Mouse (Mus musculus): ENCODE measurements around the gene Hoxb1. TPM values are rescaled to one million over a fixed set of nuclear protein-coding genes. Genes with fewer than 3 reads are reported as not detected.

The Hoxb1 gene
- total RNA-seq, 2 experiments from 2014 or later: not detected

- no peak for DNase-seq
Measured at GRCm38 (mm10) chr11:96404831-96405230, 39.3 kb downstream of the Hoxb1 start.

- DNase-seq: no peak
Measured at GRCm38 (mm10) chr11:96405541-96405940, 40.0 kb downstream of the Hoxb1 start.

GRCm38 (mm10) chr11:96407191-96408072 lies 41.9 kb downstream of the Hoxb1 start:
- DNase-seq: peak; percentile 81

GRCm38 (mm10) chr11:96408234-96409010 lies 42.9 kb downstream of the Hoxb1 start:
- no peak for DNase-seq

GRCm38 (mm10) chr11:96411019-96411418 lies 45.5 kb downstream of the Hoxb1 start:
- no peak for DNase-seq

- no peak for DNase-seq
Measured at GRCm38 (mm10) chr11:96411934-96412333, 46.4 kb downstream of the Hoxb1 start.

GRCm38 (mm10) chr11:96412941-96413491 lies 47.5 kb downstream of the Hoxb1 start:
- DNase-seq: no peak

- DNase-seq: peak; percentile 78
Measured at GRCm38 (mm10) chr11:96413527-96413926, 48.0 kb downstream of the Hoxb1 start.

GRCm38 (mm10) chr11:96414002-96414401 lies 48.5 kb downstream of the Hoxb1 start:
- DNase-seq: peak; percentile 31

Small RNA genes within 50 kb of the gene (microRNA-seq; reads per million reads assigned to microRNA genes)
- 916 to 952 reads per million in 2 experiments for gene Mir10a

Other genes starting within 250 kb of the Hoxb1 start
- not detected for gene Ttll6, start 232.0 kb upstream of the Hoxb1 start, total RNA-seq (2021)
- not detected for gene Hoxb13, start 171.4 kb upstream of the Hoxb1 start, total RNA-seq (2021)
- gene Hoxb9, start 94.3 kb upstream of the Hoxb1 start, total RNA-seq (2021): not detected
- gene Hoxb8, start 83.8 kb upstream of the Hoxb1 start, total RNA-seq (2021): not detected
- under 1 TPM in 1 of 2 experiments, not detected in 1; 0.24 TPM for gene Hoxb7, start 79.1 kb upstream of the Hoxb1 start, total RNA-seq (2021)
- gene Hoxb6, start 73.3 kb upstream of the Hoxb1 start, total RNA-seq (2021): not detected
- under 1 TPM in 1 of 2 experiments, not detected in 1; 0.32 TPM for gene Hoxb5, start 62.4 kb upstream of the Hoxb1 start, total RNA-seq (2021)
- gene Hoxb4, start 47.5 kb upstream of the Hoxb1 start, total RNA-seq (2021): 1 to 10 TPM in 1 of 2 experiments, under 1 TPM in 1; 0.74 to 1.0 TPM
- 1 to 10 TPM; 1.4 to 1.5 TPM for gene Hoxb3, start 42.4 kb upstream of the Hoxb1 start, total RNA-seq (2021)
- gene Hoxb2, start 15.2 kb upstream of the Hoxb1 start, total RNA-seq (2021): 1 to 10 TPM; 1.3 to 2.2 TPM
- under 1 TPM in 1 of 2 experiments, not detected in 1; 0.29 TPM for gene Skap1, start 98.8 kb downstream of the Hoxb1 start, total RNA-seq (2021)